Mouse (Mus musculus) CD4-positive, CD25-positive, alpha-beta regulatory T cell (primary cell): ENCODE data around the gene Kansl1l. TPM values are rescaled to one million over a fixed set of nuclear protein-coding genes. Genes with fewer than 3 reads are reported as not detected.

ENCODE experiments used
- polyA plus RNA-seq: library from polyadenylated mRNA; unstranded; fragments of 100-300 nt; shearing (Covaris generic); gene quantifications from one replicate; pipeline ENCODE4 v1.2.1, GENCODE M21; 2017

Kansl1l gene
- polyA plus RNA-seq = 23.0 TPM

GRCm38 (mm10) chr1:66817453-66817839 is at the start of gene Kansl1l:
Gene Kansl1l, minus strand, starts transcription at chr1:66817562.

GRCm38 (mm10) chr1:66862712-66863511 is 45.5 kb upstream of the Kansl1l start, which contains the start of gene Acadl:
Gene Acadl, minus strand, starts transcription at chr1:66863277.

GRCm38 (mm10) chr1:66700693-66701575 is 116.4 kb downstream of the Kansl1l start, which contains the start of gene Rpe:
Gene Rpe, plus strand, starts transcription at chr1:66700831.

Other genes with a start within 250 kb of the Kansl1l start
- 52.2 TPM for gene Rpe, start 116.7 kb downstream of the Kansl1l start, polyA plus RNA-seq
- 69.5 TPM for gene Acadl, start 45.7 kb upstream of the Kansl1l start, polyA plus RNA-seq
- not detected for gene Myl1, start 127.8 kb upstream of the Kansl1l start, polyA plus RNA-seq
- 73.2 TPM for gene Lancl1, start 221.3 kb upstream of the Kansl1l start, polyA plus RNA-seq